Mouse (Mus musculus): Measurements from ENCODE around the gene Swsap1.

Gene Swsap1

DNA sequence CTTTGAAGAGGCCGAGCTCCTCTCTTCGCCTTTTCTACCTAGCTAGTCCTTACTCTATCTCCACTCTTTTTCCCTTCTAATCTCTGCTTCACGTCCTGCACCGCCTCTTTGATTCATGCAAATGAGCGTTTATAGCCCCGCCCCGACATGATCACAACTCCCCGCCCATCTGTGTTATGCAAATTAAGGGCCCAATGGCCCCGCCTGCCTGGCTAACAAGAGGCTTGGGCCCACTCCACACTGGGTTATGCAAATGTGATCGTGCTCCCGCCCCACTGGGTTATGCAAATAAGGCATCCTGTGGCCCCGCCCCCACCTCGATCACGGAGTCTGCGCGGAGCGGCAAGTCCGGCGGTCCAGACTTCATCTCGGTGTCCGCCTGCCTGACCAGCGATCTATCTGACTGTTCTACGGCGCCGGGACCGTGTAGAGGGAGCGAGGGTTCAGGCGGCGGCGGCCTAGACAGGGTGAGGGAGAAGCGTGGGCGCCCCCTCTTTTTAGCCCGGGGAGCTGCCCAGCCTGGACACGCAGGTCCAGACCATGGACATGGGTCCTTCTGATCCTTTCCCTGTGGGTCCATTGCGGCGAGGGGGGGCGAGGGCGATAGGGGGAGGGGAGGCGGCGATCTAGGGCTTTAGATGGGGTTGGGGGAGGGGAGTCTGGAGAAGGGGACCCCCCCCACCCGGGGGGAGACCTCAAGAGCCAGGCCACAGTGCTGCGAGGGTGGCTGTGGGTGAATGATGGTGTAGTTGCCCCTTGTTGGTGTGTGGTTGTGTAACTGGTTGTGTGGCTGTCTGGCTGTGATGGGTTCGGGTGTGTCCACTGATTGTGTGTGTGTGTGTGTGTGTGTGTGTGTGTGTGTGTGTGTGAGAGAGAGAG is 18.6 kb upstream of the Swsap1 start, which contains the start of gene Plppr2:
TSS of gene Plppr2 (plus strand) at position 342 of the 879 bp plus-strand sequence.
- DNase-seq: peak; percentile 96

- no peak for DNase-seq
These were observed 17.8 kb upstream of the Swsap1 start for GRCm38 (mm10) chr9:21937711-21938175.

DNA sequence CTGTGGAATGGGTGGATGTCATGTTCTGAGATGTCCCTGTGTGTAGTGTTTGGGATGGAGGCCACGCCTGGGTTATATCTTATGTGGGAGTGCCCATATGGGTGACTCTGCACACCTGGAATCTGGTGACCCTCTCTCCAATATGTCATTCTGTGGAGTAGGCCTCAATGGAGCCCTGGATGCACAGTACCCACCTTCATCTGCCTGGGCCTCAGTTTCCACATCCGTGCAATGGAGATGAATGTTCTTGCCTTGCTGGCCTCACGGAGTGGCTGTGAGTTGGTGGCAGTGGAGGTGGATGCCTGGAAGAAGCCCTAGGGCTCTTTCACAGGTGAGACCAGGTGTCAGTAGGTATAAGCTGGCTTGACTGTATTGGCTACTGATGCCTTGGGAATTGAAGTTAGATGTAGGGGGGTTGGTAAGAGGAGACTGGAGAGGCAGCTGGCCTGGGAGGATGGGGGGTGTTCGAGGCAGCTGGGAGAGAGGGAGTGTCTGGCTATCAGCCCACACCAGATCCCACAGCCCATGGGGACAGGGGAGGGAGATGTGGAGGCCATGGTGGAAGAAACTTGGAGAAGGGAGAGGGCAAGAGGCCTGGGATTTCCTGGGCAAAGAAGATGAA is 17.2 kb upstream of the Swsap1 start:
- no peak for DNase-seq

GRCm38 (mm10) chr9:21943046-21943445 is 12.5 kb upstream of the Swsap1 start:
- DNase-seq: no peak

DNA sequence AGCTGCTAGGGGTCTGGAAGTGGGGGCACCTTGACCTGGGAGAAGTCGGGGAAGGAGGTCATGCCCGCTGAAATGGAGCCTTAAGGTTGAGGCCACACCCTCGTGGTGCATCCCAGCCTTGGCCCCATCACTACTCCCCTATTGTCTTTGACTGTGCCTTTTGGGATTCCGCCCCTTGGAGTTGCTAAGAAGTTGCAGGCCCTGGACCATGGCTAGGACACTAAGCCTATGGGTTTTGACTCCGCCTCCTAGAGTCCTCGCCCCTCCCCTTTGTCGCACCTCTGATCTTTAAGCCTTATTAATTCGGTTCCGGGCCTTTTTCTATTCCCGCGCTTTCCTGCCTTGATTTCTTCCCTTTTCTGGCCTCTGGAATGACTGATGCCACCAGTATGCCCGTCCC is 11.9 kb upstream of the Swsap1 start:
- DNase-seq: no peak

- DNase-seq: no peak
These were observed 11.3 kb upstream of the Swsap1 start for GRCm38 (mm10) chr9:21944267-21944666.

DNA sequence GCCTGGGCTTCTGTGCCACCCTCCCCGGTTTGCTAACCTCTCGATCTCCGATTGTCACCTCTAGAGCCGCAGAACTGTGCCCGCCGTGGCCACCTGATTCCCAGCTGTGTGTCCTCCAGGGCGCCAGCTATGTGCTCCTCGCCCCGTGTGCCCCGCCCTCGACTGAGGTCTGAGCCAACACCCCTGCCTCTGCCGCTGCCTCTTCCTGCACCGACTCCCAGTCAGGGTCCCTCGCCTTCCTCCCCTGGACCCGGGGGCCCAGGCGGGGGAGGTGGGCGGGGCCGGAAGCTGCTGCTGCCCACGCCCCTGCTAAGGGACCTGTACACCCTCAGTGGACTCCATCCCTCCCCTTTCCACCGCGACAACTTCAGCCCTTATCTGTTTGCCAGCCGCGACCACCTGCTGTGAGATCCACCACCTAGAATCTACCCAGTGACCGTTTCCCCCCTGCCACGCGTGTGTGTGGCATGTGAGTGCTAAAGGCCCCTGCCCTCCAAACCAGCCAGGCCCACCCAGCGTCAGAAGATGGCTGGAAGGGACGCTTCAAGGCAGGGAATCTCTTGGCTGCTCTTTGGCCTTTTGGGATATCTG is 7.9 kb upstream of the Swsap1 start:
- DNase-seq: no peak

DNA sequence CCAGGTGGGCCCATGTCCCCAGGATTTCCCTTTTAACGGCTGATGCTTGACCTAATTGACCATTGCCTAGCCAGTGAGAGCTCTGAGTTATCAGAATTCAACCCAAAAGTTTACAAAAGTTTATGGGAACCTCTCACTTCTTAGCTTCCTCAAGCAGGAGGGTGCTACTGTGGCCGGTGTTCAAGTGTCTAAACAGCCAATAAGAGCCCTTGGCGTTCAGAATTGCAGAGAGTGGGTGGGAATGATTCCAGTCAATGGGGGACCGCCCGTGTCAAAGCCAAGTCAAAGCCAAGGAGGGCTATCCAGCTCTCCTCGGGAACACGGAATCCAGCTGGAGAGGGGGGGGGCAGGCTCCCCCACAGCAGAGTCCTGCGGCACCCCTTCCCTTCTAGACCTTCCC is 7.4 kb upstream of the Swsap1 start:
- DNase-seq: no peak

- DNase-seq: no peak
These were observed 6.8 kb upstream of the Swsap1 start for GRCm38 (mm10) chr9:21948790-21949189.

- DNase-seq: peak; percentile 84
These were observed 5.2 kb upstream of the Swsap1 start for GRCm38 (mm10) chr9:21950322-21950721.

DNA sequence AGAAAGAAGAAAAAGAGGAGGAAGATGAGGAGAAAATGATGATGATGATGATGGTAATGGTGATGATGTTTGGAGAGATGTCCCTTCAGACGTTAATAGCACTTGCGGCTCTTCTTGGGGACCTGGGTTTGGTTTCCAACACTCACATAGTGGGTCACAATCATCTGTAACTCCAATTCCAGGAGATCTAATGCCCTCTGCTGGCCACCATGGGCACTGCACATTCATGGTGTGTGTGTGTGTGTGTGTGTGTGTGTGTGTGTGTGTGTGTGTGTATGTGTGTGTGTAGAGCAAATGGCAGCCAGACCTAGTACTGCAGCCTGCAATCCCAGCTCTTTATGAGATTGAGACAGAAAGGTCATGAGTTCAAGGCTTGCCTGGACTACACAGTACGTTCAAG is 3.6 kb upstream of the Swsap1 start:
- DNase-seq: no peak

- DNase-seq: no peak
These were observed 2.0 kb upstream of the Swsap1 start for GRCm38 (mm10) chr9:21953600-21953999.

- no peak for DNase-seq
These were observed 920 bp upstream of the Swsap1 start for GRCm38 (mm10) chr9:21954635-21955034.

DNA sequence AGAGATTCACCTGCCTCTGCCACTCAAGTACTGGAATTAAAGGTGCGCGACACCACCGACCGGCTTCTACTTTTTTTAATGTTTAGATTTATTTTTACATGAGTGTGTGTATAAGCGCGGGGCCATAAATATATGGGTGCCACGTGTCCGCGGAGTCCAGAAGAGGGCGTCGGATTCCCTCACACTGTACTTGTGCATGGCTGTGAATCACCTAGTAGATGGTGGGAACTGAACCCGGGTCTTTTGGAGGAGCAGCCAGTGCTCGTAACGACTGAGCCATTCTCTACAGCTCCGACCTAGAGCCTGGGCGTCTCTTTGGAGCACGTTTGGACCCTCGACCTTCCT is 358 bp upstream of the Swsap1 start:
- DNase-seq: no peak

DNA sequence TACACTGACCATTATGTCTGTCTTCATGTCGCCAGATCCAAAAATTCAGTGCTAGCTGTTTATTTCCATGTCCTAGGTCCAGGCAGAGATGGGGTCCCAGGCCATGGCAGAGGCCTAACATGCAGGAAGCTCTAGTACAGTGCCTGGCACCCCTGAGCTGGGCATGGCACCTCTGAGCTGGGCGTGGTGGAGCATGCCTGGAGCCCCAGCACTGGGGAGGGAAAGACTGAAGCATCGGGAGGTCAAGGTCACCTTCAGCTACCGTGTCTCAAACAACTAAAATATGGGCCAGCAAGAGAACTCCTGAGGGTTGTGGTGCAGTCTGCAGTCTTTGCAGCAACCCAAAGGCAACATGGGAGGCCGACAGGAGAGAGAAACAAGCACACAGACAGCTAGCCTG is 2.8 kb downstream of the Swsap1 start:
- DNase-seq: no peak

- no peak for DNase-seq
These were observed 3.7 kb downstream of the Swsap1 start for GRCm38 (mm10) chr9:21959244-21959643.

- DNase-seq: no peak
These were observed 4.6 kb downstream of the Swsap1 start for GRCm38 (mm10) chr9:21960135-21960534.

DNA sequence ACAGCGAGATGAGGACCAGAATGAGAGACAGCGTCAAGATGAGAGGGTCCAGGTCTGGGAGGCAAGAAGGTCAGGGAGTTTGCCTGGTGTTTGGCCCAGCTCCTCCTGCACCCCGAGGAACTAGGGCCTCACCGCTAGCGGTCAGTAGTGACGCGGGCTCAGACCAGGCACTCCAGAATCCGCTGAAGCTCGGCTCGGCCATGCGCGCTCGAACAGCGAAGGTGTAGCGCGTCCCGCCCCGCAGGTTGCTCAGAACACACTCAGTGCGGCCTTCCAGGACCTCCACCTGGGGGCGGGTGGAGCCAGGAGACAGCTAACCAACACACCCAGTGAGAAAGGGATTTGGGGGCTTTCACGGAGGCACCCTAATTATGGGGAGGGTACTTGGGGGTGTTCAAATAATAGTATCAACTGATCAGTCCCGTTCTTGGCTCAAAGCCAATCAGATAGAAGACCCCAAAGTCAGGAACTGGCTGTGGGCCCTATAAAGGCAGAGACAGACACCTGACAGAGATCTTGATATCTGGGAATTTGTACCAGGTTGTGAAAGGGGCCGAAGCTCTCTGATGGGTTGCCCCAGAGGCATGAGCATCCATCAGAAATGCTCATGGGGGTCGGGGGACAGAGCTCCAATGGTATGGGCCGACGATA is 5.1 kb downstream of the Swsap1 start:
- DNase-seq: peak; percentile 50

DNA sequence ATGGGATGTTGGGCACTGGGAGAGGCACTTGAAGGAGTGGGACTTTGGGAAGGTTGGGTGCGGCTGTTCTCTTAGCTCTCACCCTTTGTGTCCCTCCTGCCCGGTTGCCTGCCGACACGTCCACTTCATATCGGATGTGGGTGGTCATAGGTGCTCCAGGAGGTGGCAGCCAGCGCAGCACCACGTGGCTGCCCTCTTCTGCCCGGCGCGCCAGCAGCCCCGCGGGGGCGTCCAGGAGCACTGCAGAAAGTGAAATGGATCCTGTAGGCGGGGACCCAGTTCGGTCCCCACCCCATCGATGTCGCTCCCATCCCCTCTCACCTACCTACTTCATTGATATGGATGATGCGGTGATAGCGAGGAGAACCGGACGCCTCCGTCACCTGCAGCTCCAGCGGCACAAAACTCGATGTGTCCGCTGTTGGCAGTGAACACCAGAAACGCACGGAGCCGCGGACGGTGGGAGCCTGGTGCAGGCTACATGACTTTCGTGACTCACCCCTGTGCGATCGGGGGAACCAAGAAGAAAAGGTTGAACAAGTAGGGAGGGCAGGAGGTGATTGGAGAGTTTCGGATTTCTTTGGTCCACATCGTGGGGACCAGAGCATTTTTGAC is 5.9 kb downstream of the Swsap1 start:
- DNase-seq: no peak

GRCm38 (mm10) chr9:21962010-21962409 is 6.5 kb downstream of the Swsap1 start:
- DNase-seq: peak; percentile 8

DNA sequence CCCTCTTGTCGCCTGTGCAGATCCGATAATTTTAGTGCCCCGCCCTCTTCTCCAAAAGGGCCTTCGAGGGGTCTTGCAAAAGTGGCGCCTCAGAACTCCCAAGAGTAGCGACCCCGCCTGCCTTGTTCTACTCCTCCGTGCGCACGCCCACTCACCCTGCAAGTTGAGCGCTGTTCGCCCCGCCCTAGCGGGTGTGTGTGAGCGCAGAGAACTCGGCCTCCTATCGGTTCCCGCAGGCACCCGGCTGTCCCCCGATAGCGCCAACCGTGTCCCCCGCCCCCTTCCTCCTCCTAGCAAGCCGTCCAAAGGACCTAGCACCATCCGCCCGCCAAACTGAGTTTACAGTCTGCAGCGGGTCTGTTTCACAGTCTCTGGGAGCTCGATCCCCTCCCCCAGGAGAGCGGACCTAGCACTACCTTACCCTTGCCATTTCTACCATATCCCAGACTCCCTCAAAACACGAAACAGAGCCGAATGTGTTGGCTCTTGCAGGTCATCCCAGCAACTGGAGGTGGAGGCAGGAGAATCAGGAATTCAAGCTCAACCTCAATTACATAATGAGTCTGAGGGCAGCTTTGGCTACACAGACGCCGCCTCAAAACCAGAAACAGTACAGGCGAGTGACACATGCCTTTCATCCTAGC is 7.0 kb downstream of the Swsap1 start:
- peak; percentile 66 for DNase-seq

DNA sequence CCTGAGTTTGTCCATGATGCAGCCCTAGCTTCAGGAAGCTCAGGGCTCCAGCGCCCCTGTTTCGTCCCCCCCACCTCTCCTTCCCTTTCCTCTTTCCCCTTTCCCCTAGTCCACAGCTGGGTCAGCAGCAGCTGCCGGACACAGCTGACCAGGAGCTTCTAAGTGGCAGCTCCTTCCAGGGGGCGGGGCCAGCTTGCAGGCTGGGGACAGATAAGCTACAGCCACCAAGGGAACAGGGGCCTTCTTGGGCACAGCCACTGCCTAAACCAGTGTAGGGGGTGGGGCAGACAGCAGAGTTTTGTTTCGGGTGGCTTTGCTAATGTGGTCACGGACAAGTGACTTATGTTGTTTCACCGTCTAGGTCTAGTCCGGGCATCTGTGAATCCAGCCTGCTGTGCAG is 7.9 kb downstream of the Swsap1 start, which contains the start of gene Epor:
TSS of gene Epor (minus strand) at position 90 of the 400 bp plus-strand sequence.
- peak; percentile 31 for DNase-seq
